Mouse (Mus musculus) ovary, postnatal 14 days (tissue): ENCODE data around the gene Ipmk.
"Not testable (repeated sequence)": the region's sequence is repeated elsewhere in the genome, so short reads cannot be mapped to it uniquely, and the experiment has no call there.

ENCODE experiments used
- DNase-seq: peaks from one replicate; pipeline ENCODE4 v3.0.0; 2022; ENCODE audit warnings: low spot score

The Ipmk gene

DNA sequence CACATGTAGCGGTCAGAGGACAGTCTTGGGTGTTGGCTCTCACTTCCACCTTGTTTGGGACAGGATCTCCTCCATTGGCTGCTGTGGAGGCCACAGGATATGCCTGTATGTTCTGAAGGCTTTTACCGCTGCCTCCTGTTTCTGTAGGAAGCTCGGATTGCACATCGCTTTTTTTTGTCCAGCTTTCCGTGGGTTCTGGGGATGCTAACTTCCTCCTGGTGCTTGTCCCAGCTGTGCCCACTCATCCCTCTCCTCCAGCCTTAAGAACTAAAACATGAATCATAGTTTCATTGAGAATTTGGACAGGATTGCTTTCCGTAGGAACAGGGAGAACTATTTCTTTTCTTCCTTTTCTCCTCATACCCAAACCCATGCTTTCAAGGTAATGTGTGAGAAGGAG is 24.3 kb downstream of the Ipmk start:
- DNase-seq, result no peak

DNA sequence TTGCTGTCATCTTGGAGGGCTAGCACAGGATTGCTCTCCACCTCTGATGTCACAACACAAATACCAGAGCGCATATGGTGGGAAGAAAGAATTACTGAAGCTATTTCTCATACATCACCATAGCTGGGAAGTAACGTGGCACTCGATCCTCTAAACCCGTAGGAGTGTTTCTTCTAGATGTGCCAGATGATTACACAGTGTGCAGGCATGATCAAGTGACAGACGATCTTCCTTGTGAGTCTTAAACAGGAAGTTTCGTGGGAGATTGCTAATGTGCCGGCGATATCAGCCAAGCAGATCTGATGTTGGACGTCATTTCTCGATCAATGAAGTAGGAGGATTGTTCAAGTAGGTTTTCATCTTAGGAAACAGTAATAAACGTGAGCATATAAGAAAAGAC is 26.1 kb downstream of the Ipmk start:
- DNase-seq, result no peak

GRCm38 (mm10) chr10:71376014-71376413 is 28.5 kb downstream of the Ipmk start:
- DNase-seq, result no peak

- no peak for DNase-seq
Observed at GRCm38 (mm10) chr10:71380406-71380805, 32.8 kb downstream of the Ipmk start.

DNA sequence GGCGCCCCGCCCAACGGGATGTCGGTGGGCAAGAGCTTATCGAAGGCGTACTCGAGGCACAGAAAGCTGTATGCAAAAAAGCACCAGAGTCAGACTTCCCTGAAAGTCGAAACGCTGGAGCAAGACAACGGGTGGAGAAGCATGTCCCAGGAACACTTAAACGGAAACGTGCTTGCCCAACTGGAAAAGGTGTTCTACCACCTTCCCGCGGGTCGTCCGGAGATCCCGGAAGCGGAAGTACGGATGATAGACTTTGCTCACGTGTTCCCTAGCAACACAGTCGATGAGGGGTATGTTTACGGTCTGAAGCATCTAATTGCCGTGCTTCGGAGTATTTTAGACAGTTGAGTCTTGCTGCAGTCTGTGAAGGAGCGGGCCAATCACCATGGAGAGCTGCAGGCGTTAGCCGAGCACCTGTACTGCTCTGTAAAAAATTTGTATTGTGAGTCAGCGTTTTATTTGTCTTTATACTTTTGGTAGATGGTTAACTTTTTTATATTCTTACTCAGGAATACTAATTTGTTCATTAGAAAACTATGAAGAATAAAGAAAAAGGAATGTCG is 34.0 kb downstream of the Ipmk start:
- DNase-seq, result no peak

DNA sequence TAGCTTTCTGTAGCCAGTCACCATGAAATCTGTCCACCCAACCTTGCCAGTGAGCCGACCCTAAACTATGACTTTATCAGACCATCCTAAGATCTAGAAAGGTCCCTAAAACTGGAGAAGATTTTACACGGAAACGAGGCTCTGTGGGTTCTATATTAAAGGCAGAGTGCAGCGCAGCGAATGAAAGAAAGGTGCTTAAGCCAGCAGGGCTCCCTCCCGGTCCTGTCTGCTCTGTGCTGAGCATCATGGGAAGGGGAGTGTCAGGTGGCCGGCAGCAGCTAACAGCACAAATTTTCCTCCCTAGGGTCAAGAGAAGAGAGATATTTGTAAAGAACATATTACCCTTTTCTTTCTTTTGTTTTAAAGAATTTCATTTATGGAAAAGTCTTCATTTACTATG is 34.5 kb downstream of the Ipmk start:
- DNase-seq, result no peak

GRCm38 (mm10) chr10:71382858-71383551 is 35.4 kb downstream of the Ipmk start:
- no peak for DNase-seq

DNA sequence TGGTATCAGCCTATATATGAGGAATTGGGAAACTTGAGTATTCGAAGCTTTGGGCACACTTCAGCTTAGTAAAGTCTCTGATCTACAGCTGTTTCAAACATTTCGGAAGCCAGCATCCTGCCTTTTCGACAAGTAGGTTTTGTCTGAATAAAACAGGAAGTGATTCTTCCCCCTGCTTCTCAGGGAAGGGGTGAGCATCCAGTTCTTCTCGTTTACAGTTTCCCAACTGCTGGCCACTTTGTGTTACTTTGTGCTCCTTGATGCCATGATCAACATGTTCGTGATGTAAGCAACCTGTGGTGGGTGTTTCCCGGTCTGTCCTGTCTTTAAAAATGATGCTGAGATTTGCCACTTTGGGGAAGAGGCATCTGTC is 36.0 kb downstream of the Ipmk start:
- not testable (repeated sequence) for DNase-seq

DNA sequence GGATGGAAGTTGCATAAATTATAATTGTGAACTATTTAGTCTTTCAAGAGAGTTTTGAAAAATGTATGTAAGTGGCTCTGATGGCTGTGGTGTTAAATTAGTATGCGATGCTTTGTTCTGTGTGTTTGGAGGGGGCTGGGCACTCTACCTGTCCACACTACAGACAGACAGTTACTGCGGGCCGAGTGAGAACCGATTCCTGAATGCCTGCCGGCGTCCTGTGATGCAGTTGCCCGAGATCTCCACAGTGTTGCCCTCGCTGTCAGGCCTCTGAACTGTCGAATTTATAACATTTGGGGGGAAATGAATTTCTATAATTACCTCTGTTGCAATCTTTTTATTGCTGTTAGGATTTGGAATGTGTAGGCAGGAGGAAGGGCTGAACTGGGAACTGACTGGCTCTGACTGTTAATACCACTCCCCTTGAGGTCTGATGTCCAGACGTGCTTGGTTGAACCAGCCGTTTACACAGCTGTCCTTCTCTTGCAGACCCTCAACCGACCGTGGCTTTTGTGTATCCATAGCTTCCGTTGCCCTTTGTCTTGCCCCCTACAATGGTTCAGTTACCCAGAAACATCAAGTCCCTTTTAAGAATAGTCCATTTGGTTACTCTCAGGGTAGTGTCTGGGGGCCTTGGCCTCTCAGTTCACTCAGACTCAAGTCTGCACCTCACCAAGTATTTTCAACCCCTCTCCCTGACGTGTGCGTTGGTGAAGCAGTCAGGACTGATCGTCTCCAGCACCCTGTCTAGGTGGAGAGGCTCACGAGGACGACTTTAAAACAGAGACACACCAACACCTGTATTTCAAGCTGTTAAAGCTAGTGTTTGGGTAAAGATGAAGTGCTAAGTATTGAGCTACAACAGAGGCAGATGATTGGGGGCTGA is 36.8 kb downstream of the Ipmk start:
- no peak for DNase-seq

DNA sequence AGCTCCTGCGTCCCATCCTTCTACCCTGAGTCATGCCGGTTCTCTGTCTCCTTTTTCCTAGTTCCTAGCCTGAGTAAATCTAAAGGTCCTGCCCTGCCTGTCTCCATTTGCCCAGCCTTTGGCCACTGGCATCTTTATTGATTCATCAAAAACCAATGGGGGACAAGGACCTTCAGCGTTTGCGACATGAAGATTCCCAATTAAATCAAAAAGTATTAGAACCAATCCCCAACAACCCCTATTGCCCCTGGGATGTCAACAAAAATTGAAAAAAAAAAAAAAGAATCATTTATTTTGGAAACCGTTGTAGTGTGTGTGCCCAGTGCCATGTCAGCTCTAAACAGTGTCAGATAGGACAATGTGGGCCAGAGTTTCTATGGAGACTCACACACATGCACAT is 41.7 kb downstream of the Ipmk start:
- no peak for DNase-seq

DNA sequence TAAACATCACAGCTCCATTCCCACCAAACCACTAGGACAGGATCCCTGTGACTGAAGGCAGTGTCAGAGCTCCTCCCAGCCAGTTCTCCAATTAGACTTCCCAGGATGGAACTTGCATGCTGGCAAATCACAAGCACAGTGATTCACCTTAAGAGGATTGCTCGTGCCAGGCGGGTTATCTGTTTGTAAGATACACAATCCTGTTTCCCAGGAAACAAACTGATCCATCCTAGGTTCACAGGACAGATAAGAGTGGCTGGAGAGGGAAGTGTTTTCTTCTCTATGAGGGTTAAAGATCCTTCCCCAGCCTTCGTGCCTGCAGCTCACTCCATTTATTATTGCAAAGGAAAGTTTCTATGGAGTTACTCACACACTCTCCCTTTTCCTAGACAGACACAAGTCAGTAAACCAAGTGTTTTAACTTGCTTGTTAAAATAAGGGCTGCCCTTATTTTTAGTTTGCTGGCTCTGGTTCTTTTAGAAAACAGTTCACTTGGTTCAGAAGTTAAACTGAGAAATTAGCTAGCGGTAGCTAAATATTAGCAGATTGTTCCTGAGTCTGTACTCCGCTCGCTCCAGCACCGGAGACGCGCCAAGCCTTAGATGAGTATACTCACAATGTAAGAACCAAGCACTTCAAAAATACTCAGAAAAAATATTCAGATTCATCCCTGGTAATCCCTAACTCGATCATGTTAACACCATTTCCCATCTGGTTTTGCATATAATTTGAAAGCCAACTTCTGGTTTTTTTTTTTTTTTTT is 51.0 kb downstream of the Ipmk start:
- no peak for DNase-seq

GRCm38 (mm10) chr10:71399399-71399798 is 51.8 kb downstream of the Ipmk start:
- DNase-seq, result no peak

DNA sequence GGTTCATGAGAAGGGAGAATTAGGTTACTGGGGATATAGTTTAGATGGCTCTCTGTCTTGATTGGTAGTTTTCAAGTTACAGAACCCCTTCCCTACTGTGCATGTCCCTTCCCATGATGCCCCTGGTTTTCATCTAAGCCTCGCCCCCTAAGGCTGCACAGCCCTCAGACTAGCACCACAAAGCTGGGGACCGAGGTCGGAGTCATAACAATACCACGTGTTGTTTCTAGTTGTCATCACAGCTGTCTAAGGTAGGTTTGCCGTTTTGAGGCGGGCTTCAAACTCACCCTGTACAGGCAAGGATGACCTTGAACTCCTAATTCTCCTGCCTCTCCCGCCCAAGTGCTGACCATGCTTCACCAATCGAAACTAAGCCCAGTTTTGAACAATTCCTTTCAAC is 52.4 kb downstream of the Ipmk start:
- no peak for DNase-seq

DNA sequence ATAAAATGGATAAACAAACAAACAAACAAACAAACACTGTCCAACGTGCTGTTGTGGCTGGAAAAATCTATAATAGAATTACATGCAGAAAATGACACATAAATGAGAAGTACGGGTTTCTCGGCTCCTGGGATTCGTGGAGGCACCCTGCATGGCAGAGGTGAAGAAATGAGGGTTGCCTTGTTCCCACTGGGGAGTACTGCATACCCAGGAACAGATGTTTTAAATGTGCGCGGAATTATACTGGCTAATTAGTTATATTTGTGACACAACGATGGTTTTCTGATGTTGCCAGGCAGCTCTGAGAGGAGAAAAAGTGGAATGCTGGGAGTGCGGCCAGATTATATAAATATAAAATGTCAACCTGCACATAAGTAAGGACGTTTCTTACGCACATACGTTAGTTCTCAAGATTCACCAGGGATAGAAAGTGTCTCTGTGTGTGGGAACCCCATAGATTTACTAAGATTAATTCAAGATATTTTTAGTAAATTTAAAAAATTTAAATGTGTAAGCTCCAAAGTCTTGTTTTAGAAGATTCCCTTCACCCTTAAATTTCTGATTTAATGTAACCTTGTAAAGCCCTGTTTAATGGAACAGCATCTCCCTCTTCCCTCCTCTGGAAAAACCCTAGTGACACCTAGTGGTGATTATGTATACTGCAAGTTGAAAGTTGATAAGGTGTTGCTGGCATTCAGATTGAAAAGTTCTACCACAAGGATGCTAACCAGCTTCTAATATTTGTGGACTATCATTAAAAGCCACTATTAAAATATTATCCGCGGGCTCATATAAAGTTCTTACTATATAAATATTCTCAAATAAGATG is 53.5 kb downstream of the Ipmk start:
- DNase-seq, result peak; percentile 38

GRCm38 (mm10) chr10:71403638-71404037 is 56.1 kb downstream of the Ipmk start:
- no peak for DNase-seq

- DNase-seq, result no peak
Observed at GRCm38 (mm10) chr10:71405523-71406217, 58.1 kb downstream of the Ipmk start.

DNA sequence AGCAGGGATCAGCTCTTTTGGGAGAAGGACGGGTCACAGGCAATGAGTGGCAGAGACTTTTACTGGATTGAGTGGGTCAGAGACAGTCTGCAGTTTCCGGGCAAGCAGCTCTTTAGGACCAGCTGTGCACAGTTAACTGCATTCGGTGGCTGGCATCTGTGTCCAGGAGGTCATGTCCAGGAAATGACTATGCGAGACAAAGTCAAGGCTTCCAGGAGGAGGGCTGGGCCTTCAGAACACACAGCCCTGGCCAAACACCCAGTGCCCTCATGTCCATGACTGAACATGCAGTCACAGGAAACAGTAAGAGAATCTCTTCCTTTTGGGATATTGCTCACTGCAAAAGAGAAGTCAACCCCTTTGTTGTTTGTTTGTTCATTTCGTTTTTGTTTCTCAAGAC is 62.4 kb downstream of the Ipmk start:
- no peak for DNase-seq

- DNase-seq, result no peak
Observed at GRCm38 (mm10) chr10:71413401-71413800, 65.8 kb downstream of the Ipmk start.

DNA sequence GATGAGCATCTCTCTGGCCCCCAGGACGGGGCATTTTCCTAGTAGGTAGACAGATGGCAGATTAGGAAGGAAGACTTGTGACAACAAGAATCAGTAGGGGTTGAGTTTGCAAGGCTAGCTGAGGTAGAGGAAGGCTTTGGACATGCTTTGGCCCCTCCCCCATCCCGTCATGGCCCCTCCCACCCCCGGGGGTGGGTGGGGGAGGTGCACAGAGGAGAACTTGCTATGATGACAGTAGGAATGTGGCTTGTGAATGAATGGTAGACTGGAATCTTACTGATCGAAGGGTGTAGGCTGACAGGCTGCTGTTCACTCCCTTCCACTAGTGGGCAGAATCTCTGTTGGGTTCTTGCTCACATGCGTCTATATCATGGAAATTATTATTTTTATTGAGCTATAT is 74.0 kb downstream of the Ipmk start:
- DNase-seq, result no peak

DNA sequence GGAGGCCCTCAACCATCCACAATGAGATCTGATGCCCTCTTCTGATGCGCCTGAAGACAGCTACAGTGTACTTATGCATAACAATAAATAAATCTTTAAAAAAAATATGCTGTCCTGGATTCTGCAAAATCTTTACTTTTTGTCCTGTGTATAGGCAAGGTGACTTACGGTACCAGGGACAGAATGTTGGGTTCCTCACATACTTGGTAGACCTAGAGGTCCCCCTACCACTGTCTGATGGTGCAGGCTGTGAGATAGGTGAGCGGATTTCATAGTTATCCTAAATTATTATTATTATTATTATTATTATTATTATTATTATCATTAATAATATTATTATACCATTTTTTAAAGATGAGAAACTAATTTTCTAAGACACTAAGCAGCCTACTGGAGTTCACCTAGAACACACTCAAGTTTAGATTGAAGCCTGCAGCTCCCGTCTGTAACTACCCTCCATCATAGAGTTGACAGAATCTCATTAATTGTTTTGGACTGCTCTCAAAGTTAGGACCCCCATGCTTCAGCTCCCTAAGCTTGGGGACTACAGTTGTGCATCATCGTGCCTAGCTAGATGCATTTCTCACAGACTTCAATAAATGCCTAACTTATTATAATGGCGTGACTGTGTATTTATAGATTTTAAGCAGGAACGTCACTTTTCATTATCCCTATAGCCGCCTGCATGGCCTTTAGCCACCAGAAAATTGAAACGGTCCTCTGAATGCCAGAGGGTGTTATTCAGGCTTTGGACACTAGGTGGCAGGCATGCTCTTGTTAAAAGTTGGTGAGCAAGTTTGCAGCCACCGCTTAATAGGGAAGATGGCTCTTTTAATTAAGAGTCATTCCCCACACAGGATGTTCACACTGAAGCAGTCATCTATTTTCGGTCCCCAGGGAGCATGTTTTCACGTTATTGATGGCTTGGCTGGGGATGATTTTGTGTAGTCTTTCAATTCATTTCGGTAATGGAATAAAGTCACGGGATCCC is 74.8 kb downstream of the Ipmk start:
- DNase-seq, result peak; percentile 27
